Mouse (Mus musculus) embryonic fibroblast, embryonic 13.5 days (primary cell): Measurements from ENCODE around the gene Kcnd2. TPM values are rescaled to one million over a fixed set of nuclear protein-coding genes. Genes with fewer than 3 reads are reported as not detected.

Source experiments
- H3K27ac ChIP-seq: 2 replicates; pipeline ENCODE4 v1.5.1; 2012; ENCODE audit warnings: low read length, control low read depth, inconsistent platforms; ENCODE audit not compliant: insufficient read depth
- H3K4me1 ChIP-seq: 2 replicates; pipeline ENCODE4 v1.6.1; 2011; ENCODE audit warnings: low read length; ENCODE audit not compliant: control insufficient read depth, insufficient read depth
- H3K4me3 ChIP-seq: 2 replicates; pipeline ENCODE4 v1.5.1; 2011; ENCODE audit warnings: mild to moderate bottlenecking, control low read depth, low read length; ENCODE audit not compliant: insufficient read depth
- CTCF ChIP-seq: IDR thresholded peaks from 2 replicates; pipeline ENCODE4 v1.5.1; 2011; ENCODE audit warnings: mild to moderate bottlenecking, control low read depth, low read length, moderate library complexity, borderline replicate concordance; ENCODE audit not compliant: insufficient read depth
- POLR2A ChIP-seq: IDR thresholded peaks from 2 replicates; pipeline ENCODE4 v1.6.1; 2011; ENCODE audit warnings: low read depth, mild to moderate bottlenecking, control low read depth, low read length, moderate library complexity
- polyA plus RNA-seq: library from polyadenylated mRNA; stranded (reverse); fragments of >200 nt; gene quantifications from 2 replicates; pipeline ENCODE4 v1.2.4, GENCODE M21; 2011; ENCODE audit warnings: low read depth; ENCODE audit not compliant: missing spikeins, insufficient read length

Kcnd2 gene
- polyA plus RNA-seq, 1 experiment, result 2.1 TPM

DNA sequence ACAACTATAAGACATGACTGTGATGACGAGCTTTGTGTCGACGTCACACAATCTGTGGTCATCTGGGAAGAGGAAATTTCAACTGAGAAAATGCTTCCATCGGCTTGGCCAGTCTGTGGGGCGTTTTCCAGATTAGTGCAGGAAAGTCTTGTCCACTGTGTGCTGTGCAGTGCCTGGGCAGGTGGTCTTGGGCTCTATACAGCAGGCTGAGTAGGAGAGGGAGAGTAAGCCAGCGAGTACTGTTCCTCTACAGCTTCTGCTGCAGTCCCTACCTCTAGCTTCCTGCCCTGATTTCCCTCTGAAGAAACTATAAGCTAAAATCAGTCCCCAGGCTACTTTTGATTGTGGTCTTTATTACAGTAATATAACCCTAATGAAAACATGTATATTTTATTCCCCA, 448.8 kb downstream of the Kcnd2 start:
- Histone ChIP-seq H3K4me3 (no peak overlapping the region), H3K4me1 (peaks cover 3% of the 10 kb centered on the region; the same call in 1 of the 2 replicates), H3K27ac (no peak overlapping the region)
- TF ChIP-seq CTCF (no peak), POLR2A (no peak)

DNA sequence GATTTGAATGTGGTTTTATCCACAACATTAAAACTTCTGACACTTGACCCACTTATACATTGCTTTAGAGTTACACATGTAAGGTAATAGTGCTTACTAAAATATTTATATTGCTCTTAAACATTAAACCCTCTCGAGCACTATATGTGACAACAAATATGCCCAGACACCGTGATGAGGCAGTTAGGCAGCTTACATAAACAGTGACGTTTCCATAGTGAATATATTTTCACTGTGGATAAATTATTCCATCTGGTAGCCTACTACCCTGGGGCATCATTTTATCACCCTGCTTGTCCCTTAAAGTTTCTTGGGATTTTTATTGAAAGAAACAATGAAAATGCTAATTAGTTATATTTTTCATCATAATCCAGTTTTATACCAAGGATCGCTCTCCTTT, 449.3 kb downstream of the Kcnd2 start:
- no peak for TF ChIP-seq CTCF
- Histone ChIP-seq H3K4me1 (peaks cover 3% of the 10 kb centered on the region; the same call in 1 of the 2 replicates), H3K4me3 (no peak overlapping the region), H3K27ac (no peak overlapping the region)

DNA sequence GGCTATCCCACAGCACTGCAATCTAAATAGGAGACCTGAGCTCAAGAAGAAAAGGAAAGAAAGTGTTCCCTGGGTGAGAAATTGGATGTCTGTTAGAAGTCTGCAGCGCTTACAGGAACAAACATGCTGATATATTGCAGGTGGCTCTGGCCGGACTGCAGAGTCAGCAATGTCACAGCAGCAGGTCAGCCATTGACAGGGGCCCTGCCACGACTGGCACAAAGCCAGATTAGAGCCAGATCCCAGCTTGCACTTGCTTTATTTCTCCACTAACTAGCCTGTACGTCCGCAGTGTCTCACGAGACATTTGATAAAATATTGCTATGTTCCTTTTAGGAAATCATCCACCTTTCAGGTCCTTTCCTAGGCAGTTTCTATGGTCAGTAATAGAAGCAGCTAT, 468.9 kb downstream of the Kcnd2 start:
- Histone ChIP-seq H3K4me1 (no peaks in the 10 kb centered on the region), H3K4me3 (no peak overlapping the region), H3K27ac (no peak overlapping the region)
- no peak for TF ChIP-seq POLR2A
- TF ChIP-seq CTCF, result no peak

DNA sequence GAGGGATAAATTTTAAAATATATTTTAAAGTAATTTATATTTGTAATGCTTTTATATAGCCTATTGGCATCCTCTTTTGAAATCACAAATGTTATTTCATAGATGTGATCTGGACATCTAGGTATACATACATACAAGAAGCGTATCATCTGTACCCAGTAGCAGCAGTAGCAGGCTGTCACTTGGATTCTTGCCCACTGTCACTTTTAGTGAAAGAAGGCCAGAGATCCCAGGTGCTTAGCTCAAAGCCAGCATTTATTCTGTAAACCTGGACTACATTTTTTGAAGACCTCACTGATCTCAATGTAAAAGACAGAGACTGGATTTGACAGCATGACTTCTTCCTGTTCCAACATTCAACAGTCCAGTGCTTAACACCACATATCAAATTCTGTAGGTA, 471.1 kb downstream of the Kcnd2 start:
- Histone ChIP-seq H3K4me3 (no peak overlapping the region), H3K4me1 (no peaks in the 10 kb centered on the region), H3K27ac (no peak overlapping the region)
- no peak for TF ChIP-seq POLR2A
- TF ChIP-seq CTCF, result no peak

DNA sequence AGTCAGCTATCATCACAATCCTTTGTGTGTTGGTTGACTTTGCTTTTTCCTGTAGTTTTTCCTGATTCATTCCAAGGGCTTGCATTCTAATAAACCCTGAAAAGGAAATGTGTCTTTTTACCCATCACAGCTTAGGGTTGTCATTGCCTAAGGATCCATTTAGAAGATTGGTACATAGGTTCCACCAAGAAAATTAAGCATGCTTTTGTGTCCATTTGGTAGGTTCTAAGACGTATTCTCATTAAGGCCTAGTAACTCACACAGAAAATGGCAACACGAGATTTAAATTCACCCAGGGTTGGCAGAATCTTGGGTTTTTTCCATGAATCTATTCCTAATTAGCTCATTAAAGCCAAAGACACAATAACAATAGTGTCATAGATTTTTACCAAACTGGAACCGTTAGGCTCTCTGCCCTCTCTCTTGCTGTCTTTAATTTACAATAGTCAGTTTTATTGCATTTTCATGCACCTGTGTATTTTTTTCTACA, 477.6 kb downstream of the Kcnd2 start:
- Histone ChIP-seq H3K4me3 (no peak overlapping the region), H3K4me1 (no peaks in the 10 kb centered on the region), H3K27ac (no peak overlapping the region)
- no peak for TF ChIP-seq CTCF
- no peak for TF ChIP-seq POLR2A

DNA sequence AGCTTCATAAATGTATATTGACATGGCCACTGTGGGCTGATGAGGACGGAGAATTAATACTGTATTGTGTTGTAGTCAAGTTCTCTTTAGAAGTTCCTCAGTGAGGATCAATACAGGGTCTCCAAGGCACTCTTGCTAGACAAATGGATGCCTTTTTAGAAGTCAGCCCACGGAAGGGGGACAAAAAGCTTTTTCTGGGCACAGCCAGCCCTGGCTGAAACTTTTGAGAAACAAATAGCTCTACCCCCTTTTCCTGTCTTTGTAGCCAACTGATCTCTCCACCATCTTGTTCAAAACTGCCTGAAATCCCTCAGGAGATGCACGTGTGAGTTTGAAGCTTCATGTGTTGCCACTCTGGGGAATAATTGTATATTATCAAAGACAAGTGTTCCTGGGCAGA, 482.3 kb downstream of the Kcnd2 start:
- Histone ChIP-seq H3K27ac (no peak overlapping the region), H3K4me1 (no peaks in the 10 kb centered on the region), H3K4me3 (no peak overlapping the region)
- TF ChIP-seq POLR2A, result no peak
- TF ChIP-seq CTCF, result no peak

DNA sequence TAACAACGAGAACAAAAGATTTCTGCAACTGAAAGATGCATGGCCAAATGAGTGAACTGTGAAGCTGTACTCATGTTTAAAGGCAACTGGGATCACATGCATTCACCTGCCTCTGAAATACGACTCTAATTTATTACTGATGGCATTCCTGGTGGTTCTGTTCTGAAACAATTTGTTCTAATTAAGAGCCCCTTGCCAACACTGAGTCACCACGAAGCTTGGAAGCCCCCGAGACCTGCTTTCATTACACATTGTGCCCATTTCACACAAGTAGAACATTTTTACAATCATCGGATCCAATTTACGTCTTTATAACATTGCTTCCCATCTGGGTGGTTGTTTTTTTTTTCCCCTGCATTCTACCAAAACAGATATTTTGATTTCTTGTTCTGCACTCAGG, 485.8 kb downstream of the Kcnd2 start:
- TF ChIP-seq POLR2A (no peak), CTCF (no peak)
- H3K4me3 ChIP-seq, result no peak overlapping the region
- H3K27ac ChIP-seq, result no peak overlapping the region
- H3K4me1 ChIP-seq, result no peaks in the 10 kb centered on the region

DNA sequence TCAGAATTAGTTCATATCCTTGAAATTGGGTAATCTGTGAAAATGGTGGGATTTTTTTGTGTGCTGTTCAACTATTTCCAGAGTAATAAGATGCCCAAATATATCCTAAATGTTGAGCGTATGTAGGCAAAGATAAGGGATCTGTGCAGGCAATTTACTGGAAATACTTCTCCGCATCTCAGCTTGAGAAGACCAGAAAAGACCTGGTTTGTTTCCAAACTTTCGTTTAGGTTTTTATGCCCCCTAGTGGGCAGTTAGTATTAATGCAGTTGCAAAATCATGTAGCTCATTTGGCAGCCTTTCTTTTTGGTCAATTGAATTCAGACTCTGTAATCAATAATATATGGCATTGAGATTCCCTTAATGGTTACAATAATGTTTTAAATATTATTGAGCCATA, 493.9 kb downstream of the Kcnd2 start:
- TF ChIP-seq CTCF, result no peak
- no peak for TF ChIP-seq POLR2A
- no peaks in the 10 kb centered on the region for H3K4me1 ChIP-seq
- H3K27ac ChIP-seq, result no peak overlapping the region
- no peak overlapping the region for H3K4me3 ChIP-seq

DNA sequence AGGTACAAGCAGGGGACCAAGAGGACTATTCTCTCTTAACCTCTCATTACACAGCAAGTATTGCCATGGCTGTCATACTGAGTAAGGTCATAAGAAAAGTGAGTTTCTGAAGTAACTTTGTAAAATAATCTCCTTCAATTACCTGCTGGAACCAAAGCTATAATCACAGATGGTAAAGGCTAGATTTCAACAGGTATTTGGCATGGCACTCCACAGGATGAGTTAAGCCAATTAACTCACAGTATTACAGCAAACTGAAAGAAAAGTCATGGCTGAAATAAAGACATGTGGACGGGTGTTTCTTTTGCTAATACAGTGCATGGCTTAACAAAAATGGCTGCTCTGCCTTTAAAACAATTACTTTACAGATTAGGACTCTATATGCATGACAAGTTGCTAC, 503.8 kb downstream of the Kcnd2 start:
- Histone ChIP-seq H3K4me1 (no peaks in the 10 kb centered on the region; the same call in 1 of the 2 replicates), H3K27ac (no peak overlapping the region), H3K4me3 (no peak overlapping the region)
- TF ChIP-seq CTCF (no peak), POLR2A (no peak)

DNA sequence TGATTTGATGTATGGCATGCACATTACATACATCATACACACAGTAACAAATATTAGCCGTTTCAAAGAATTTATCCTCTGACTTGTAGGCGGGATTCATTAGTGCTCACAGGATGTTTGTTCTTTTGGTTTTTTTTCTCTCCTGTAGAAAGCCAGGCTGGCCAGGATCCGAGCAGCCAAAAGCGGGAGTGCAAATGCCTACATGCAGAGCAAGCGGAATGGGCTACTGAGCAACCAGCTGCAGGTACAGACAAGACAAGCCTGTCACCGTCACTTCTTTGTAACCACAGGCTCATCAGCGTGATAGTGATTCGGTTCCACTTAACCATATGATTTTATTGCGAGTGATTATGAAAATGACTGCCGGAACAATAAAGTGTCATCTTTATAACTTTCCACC, 506.9 kb downstream of the Kcnd2 start:
- TF ChIP-seq CTCF (no peak), POLR2A (no peak)
- no peak overlapping the region for H3K4me3 ChIP-seq
- H3K27ac ChIP-seq, result no peak overlapping the region
- H3K4me1 ChIP-seq, result no peaks in the 10 kb centered on the region; the same call in 1 of the 2 replicates

DNA sequence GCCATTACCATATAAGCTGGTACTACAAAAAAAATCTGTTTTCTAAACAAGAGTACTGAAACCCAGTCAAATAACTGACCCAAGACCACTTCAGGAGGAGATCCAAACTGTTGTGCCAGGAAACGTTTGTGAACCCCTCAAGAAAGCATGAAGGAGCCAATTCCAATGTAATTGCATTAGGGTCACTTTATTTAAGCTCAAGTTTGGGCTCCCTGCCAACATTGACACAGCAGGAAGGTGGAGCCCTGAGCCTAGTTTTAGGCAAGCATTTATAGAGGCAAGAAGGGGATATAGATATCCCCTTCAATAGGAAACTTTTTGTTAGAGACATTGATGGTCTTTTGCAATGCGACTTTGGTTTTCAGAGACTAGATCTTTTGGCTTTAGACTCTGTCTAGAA, 525.3 kb downstream of the Kcnd2 start:
- H3K4me1 ChIP-seq, result no peaks in the 10 kb centered on the region
- TF ChIP-seq POLR2A, result no peak
- no peak for TF ChIP-seq CTCF
- no peak overlapping the region for H3K27ac ChIP-seq
- H3K4me3 ChIP-seq, result no peak overlapping the region
